ENCODE assay signal across 12 mouse cellular contexts in genomic region chr3:96306506-96306905, GRCm38 (mm10). TPM values are rescaled to one million over a fixed set of nuclear protein-coding genes. Genes with fewer than 3 reads are reported as not detected.
"Had no signal": no experiment of that assay in that cellular context is flagged by ENCODE, and none has a peak within 500 bp of the region (broad histone marks: within the 10 kb centered on the region; RNA-seq: fewer than 3 reads in every experiment).

No protein-coding gene starts in this region.

- H3K36me3 ChIP-seq: kidney, embryonic 15.5 days; limb, embryonic 10.5 days; liver, embryonic 15.5 days; midbrain, embryonic 12.5 days; stomach, embryonic 15.5 days had no signal

- H3K27me3 ChIP-seq: stomach, embryonic 15.5 days had no signal

- H3K4me3 ChIP-seq: kidney, embryonic 15.5 days; left cerebral cortex, adult 2 months; limb, embryonic 10.5 days; liver, embryonic 15.5 days; midbrain, embryonic 12.5 days; stomach, embryonic 15.5 days had no signal

- H3K4me1 ChIP-seq: kidney, embryonic 15.5 days; limb, embryonic 10.5 days; midbrain, embryonic 12.5 days; stomach, embryonic 15.5 days had no signal

- H3K27ac ChIP-seq: kidney, embryonic 15.5 days; left cerebral cortex, adult 2 months; limb, embryonic 10.5 days; liver, embryonic 15.5 days; midbrain, embryonic 12.5 days; stomach, embryonic 15.5 days had no signal

- DNase-seq: kidney, adult 18-20 months; kidney, postnatal 14 days; lung, adult 2 months; lung, postnatal 4 days; right cerebral cortex, postnatal 14 days had no signal

RNA-seq across cellular contexts. Expression of gene Fcgr1, which starts 12.7 kb away (rescaled TPM):
- total RNA-seq: megakaryocyte-erythroid progenitor cell, adult 5-6 weeks had no signal
